Mouse (Mus musculus) CH12.LX (cell line): ENCODE data around the gene Zfp384.
"Not testable (repeated sequence)": the region's sequence is repeated elsewhere in the genome, so short reads cannot be mapped to it uniquely, and the experiment has no call there.

ENCODE experiments used
- CHD2 ChIP-seq: IDR thresholded peaks from 2 replicates; pipeline ENCODE4 v1.6.1; 2011; ENCODE audit warnings: low read length, improper control_type of control experiment
- CTCF ChIP-seq, 2 experiments: IDR thresholded peaks in 1 of 2; conservative IDR thresholded peaks in 1 of 2; 2 replicates each; pipeline ENCODE4 v1.5.1; 2011 to 2012; ENCODE audit warnings: low read depth in 2 of 2, low read length in 2 of 2, improper control_type of control experiment in 1 of 2, inconsistent platforms in 1 of 2, mild to moderate bottlenecking in 1 of 2, moderate library complexity in 1 of 2
- EP300 ChIP-seq: IDR thresholded peaks from 2 replicates; pipeline ENCODE4 v1.6.1; 2011; ENCODE audit warnings: low read length, improper control_type of control experiment
- IRF4 ChIP-seq: IDR thresholded peaks from 2 replicates; pipeline ENCODE4 v1.6.1; 2014; ENCODE audit warnings: low read depth, mild to moderate bottlenecking, inconsistent platforms, low read length, improper control_type of control experiment
- MAFK ChIP-seq: IDR thresholded peaks from 2 replicates; pipeline ENCODE4 v1.6.1; 2011; ENCODE audit warnings: low read length, improper control_type of control experiment; ENCODE audit not compliant: insufficient replicate concordance
- MEF2A ChIP-seq: IDR thresholded peaks from 2 replicates; pipeline ENCODE4 v1.6.1; 2014; ENCODE audit warnings: low read depth, mild to moderate bottlenecking, inconsistent platforms, low read length, improper control_type of control experiment, borderline replicate concordance
- POLR2A ChIP-seq: IDR thresholded peaks from 2 replicates; pipeline ENCODE4 v1.6.1; 2011; ENCODE audit warnings: low read depth, mild to moderate bottlenecking, improper control_type of control experiment, low read length
- POLR2AphosphoS2 ChIP-seq: IDR thresholded peaks from 2 replicates; pipeline ENCODE4 v1.6.1; 2011; ENCODE audit warnings: low read depth, low read length, improper control_type of control experiment
- RCOR1 ChIP-seq: conservative IDR thresholded peaks from 2 replicates; pipeline ENCODE4 v1.6.1; 2012; ENCODE audit warnings: low read depth, mild to moderate bottlenecking, inconsistent platforms, low read length, improper control_type of control experiment
- SIN3A ChIP-seq: IDR thresholded peaks from 2 replicates; pipeline ENCODE4 v1.6.1; 2012; ENCODE audit warnings: low read length, improper control_type of control experiment, inconsistent platforms
- USF2 ChIP-seq: conservative IDR thresholded peaks from 2 replicates; pipeline ENCODE4 v1.6.1; 2011; ENCODE audit warnings: low read depth, low read length, improper control_type of control experiment

- not testable (repeated sequence) for TF ChIP-seq RCOR1, SIN3A, POLR2AphosphoS2, CHD2, POLR2A, EP300, USF2, IRF4, MAFK
- TF ChIP-seq CTCF (conservative IDR thresholded peaks at IDR 0.05 in 1 of 2, IDR thresholded peaks at IDR 0.05 in 1 of 2; ENCODE audit: low read depth in 2 of 2, low read length in 2 of 2): peak; percentile 89 to 98
- peak; percentile 26; the same call in 1 of the 2 replicates for TF ChIP-seq MEF2A
These were observed 21.6 kb downstream of the Zfp384 start for GRCm38 (mm10) chr6:125030532-125030931.
